Mouse (Mus musculus): ENCODE data around the gene Map3k11.

- TF ChIP-seq CTCF (IDR thresholded peaks at IDR 0.05) (peak; percentile 89), EP300 (IDR thresholded peaks at IDR 0.05) (no peak)
These were observed 22.7 kb downstream of the Map3k11 start for GRCm38 (mm10) chr19:5711218-5711617.

Data from lung, postnatal 0 days (tissue).